Mouse (Mus musculus): ENCODE results near the gene Serpinb2.

Gene Serpinb2

GRCm38 (mm10) chr1:107582900-107583299 is 71.7 kb downstream of the Serpinb2 start:
- no peak for DNase-seq

GRCm38 (mm10) chr1:107583958-107584376 is 72.7 kb downstream of the Serpinb2 start:
- DNase-seq: no peak

DNA sequence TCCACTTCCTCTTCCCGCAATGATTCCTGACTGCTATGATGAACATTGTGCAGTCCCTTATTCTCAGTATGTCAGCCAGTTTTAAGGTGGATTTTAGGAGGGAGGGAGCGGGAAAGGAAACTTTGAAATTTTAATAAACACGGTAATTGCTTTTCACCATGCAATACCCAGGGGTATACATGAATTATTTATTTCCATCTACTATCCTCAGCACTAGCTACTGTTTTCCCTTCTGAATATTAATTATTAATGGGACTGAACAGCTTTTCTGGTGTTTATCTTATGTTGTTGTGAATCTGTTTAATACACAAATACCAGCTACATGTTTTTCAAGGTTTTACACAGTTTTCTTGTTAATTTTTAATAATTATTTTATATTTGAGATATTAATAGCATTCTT is 73.7 kb downstream of the Serpinb2 start:
- DNase-seq: no peak
